Mouse (Mus musculus): ENCODE data around the gene Cd300ld3. TPM values are rescaled to one million over a fixed set of nuclear protein-coding genes. Genes with fewer than 3 reads are reported as not detected.

The Cd300ld3 gene
- polyA plus RNA-seq, 1 experiment, result not detected

- Histone ChIP-seq H3K4me3 (replicated peaks) (no peak overlapping the region), H3K4me1 (ENCODE audit: control insufficient read depth) (no peaks in the 10 kb centered on the region), H3K9me3 (ENCODE audit: control insufficient read depth, low read length) (no peaks in the 10 kb centered on the region), H3K27me3 (ENCODE audit: control insufficient read depth) (peaks cover 4% of the 10 kb centered on the region), H3K36me3 (ENCODE audit: control insufficient read depth) (no peaks in the 10 kb centered on the region)
- TF ChIP-seq GATA1 (IDR thresholded peaks at IDR 0.05; ENCODE audit: low read length) (no peak), TAL1 (IDR thresholded peaks at IDR 0.05; ENCODE audit: low read length) (no peak)
Observed at GRCm38 (mm10) chr11:115081373-115081772, 33.2 kb upstream of the Cd300ld3 start.

GRCm38 (mm10) chr11:115080886-115081285 lies 32.7 kb upstream of the Cd300ld3 start:
- Histone ChIP-seq H3K4me1 (ENCODE audit: control insufficient read depth) (no peaks in the 10 kb centered on the region), H3K4me3 (replicated peaks) (no peak overlapping the region), H3K27me3 (ENCODE audit: control insufficient read depth) (peaks cover 4% of the 10 kb centered on the region), H3K36me3 (ENCODE audit: control insufficient read depth) (no peaks in the 10 kb centered on the region), H3K9me3 (ENCODE audit: control insufficient read depth, low read length) (no peaks in the 10 kb centered on the region)
- no peak for TF ChIP-seq TAL1 (IDR thresholded peaks at IDR 0.05; ENCODE audit: low read length)
- no peak for TF ChIP-seq GATA1 (IDR thresholded peaks at IDR 0.05; ENCODE audit: low read length)

- Histone ChIP-seq H3K27me3 (ENCODE audit: control insufficient read depth) (no peaks in the 10 kb centered on the region), H3K36me3 (ENCODE audit: control insufficient read depth) (no peaks in the 10 kb centered on the region), H3K4me1 (ENCODE audit: control insufficient read depth) (no peaks in the 10 kb centered on the region), H3K4me3 (replicated peaks) (no peak overlapping the region), H3K9me3 (ENCODE audit: control insufficient read depth, low read length) (no peaks in the 10 kb centered on the region)
- TF ChIP-seq GATA1 (IDR thresholded peaks at IDR 0.05; ENCODE audit: low read length), result no peak
- no peak for TF ChIP-seq TAL1 (IDR thresholded peaks at IDR 0.05; ENCODE audit: low read length)
Observed at GRCm38 (mm10) chr11:115078680-115079079, 30.5 kb upstream of the Cd300ld3 start.

GRCm38 (mm10) chr11:115077436-115077835 lies 29.2 kb upstream of the Cd300ld3 start:
- Histone ChIP-seq H3K4me1 (ENCODE audit: control insufficient read depth) (no peaks in the 10 kb centered on the region), H3K36me3 (ENCODE audit: control insufficient read depth) (no peaks in the 10 kb centered on the region), H3K27me3 (ENCODE audit: control insufficient read depth) (no peaks in the 10 kb centered on the region), H3K4me3 (replicated peaks) (no peak overlapping the region), H3K9me3 (ENCODE audit: control insufficient read depth, low read length) (no peaks in the 10 kb centered on the region)
- TF ChIP-seq TAL1 (IDR thresholded peaks at IDR 0.05; ENCODE audit: low read length), result no peak
- no peak for TF ChIP-seq GATA1 (IDR thresholded peaks at IDR 0.05; ENCODE audit: low read length)

GRCm38 (mm10) chr11:115075859-115076258 lies 27.6 kb upstream of the Cd300ld3 start:
- no peaks in the 10 kb centered on the region for H3K36me3 ChIP-seq (ENCODE audit: control insufficient read depth)
- no peak overlapping the region for H3K4me3 ChIP-seq (replicated peaks)
- no peaks in the 10 kb centered on the region for H3K9me3 ChIP-seq (ENCODE audit: control insufficient read depth, low read length)
- TF ChIP-seq TAL1 (IDR thresholded peaks at IDR 0.05; ENCODE audit: low read length) (no peak), GATA1 (IDR thresholded peaks at IDR 0.05; ENCODE audit: low read length) (no peak)
- H3K27me3 ChIP-seq (ENCODE audit: control insufficient read depth), result peaks cover 3% of the 10 kb centered on the region
- no peaks in the 10 kb centered on the region for H3K4me1 ChIP-seq (ENCODE audit: control insufficient read depth)

GRCm38 (mm10) chr11:115075407-115075806 lies 27.2 kb upstream of the Cd300ld3 start:
- no peak for TF ChIP-seq GATA1 (IDR thresholded peaks at IDR 0.05; ENCODE audit: low read length)
- Histone ChIP-seq H3K4me1 (ENCODE audit: control insufficient read depth) (no peaks in the 10 kb centered on the region), H3K4me3 (replicated peaks) (no peak overlapping the region), H3K9me3 (ENCODE audit: control insufficient read depth, low read length) (no peaks in the 10 kb centered on the region), H3K27me3 (ENCODE audit: control insufficient read depth) (peaks cover 4% of the 10 kb centered on the region), H3K36me3 (ENCODE audit: control insufficient read depth) (no peaks in the 10 kb centered on the region)

- H3K4me1 ChIP-seq (ENCODE audit: control insufficient read depth), result no peaks in the 10 kb centered on the region
- peaks cover 4% of the 10 kb centered on the region for H3K27me3 ChIP-seq (ENCODE audit: control insufficient read depth)
- H3K36me3 ChIP-seq (ENCODE audit: control insufficient read depth), result no peaks in the 10 kb centered on the region
- TF ChIP-seq GATA1 (IDR thresholded peaks at IDR 0.05; ENCODE audit: low read length) (no peak), TAL1 (IDR thresholded peaks at IDR 0.05; ENCODE audit: low read length) (no peak)
- no peaks in the 10 kb centered on the region for H3K9me3 ChIP-seq (ENCODE audit: control insufficient read depth, low read length)
- H3K4me3 ChIP-seq (replicated peaks), result no peak overlapping the region
Observed at GRCm38 (mm10) chr11:115073002-115073401, 24.8 kb upstream of the Cd300ld3 start.

- Histone ChIP-seq H3K4me1 (ENCODE audit: control insufficient read depth) (no peaks in the 10 kb centered on the region), H3K9me3 (ENCODE audit: control insufficient read depth, low read length) (no peaks in the 10 kb centered on the region), H3K36me3 (ENCODE audit: control insufficient read depth) (no peaks in the 10 kb centered on the region), H3K4me3 (replicated peaks) (no peak overlapping the region), H3K27me3 (ENCODE audit: control insufficient read depth) (peaks cover 4% of the 10 kb centered on the region)
- no peak for TF ChIP-seq GATA1 (IDR thresholded peaks at IDR 0.05; ENCODE audit: low read length)
- TF ChIP-seq TAL1 (IDR thresholded peaks at IDR 0.05; ENCODE audit: low read length), result no peak
Observed at GRCm38 (mm10) chr11:115071631-115072294, 23.6 kb upstream of the Cd300ld3 start.

GRCm38 (mm10) chr11:115071015-115071551 lies 22.9 kb upstream of the Cd300ld3 start:
- Histone ChIP-seq H3K36me3 (ENCODE audit: control insufficient read depth) (no peaks in the 10 kb centered on the region), H3K4me1 (ENCODE audit: control insufficient read depth) (no peaks in the 10 kb centered on the region), H3K27me3 (ENCODE audit: control insufficient read depth) (peaks cover 4% of the 10 kb centered on the region), H3K4me3 (replicated peaks) (no peak overlapping the region), H3K9me3 (ENCODE audit: control insufficient read depth, low read length) (no peaks in the 10 kb centered on the region)
- TF ChIP-seq TAL1 (IDR thresholded peaks at IDR 0.05; ENCODE audit: low read length), result no peak
- TF ChIP-seq GATA1 (IDR thresholded peaks at IDR 0.05; ENCODE audit: low read length), result no peak
